Mouse (Mus musculus): ENCODE results near the gene D630045J12Rik.

The D630045J12Rik gene

GRCm38 (mm10) chr6:38087242-38088026, 166.4 kb downstream of the D630045J12Rik start:
- no peak for DNase-seq (ENCODE audit: low spot score)

- no peak for DNase-seq (ENCODE audit: low spot score)
Measured at GRCm38 (mm10) chr6:38083204-38083603, 170.6 kb downstream of the D630045J12Rik start.

- no peak for DNase-seq (ENCODE audit: low spot score)
Measured at GRCm38 (mm10) chr6:38081727-38082341, 172.0 kb downstream of the D630045J12Rik start.

- DNase-seq (ENCODE audit: low spot score), result no peak
Measured at GRCm38 (mm10) chr6:38080364-38080763, 173.4 kb downstream of the D630045J12Rik start.

DNA sequence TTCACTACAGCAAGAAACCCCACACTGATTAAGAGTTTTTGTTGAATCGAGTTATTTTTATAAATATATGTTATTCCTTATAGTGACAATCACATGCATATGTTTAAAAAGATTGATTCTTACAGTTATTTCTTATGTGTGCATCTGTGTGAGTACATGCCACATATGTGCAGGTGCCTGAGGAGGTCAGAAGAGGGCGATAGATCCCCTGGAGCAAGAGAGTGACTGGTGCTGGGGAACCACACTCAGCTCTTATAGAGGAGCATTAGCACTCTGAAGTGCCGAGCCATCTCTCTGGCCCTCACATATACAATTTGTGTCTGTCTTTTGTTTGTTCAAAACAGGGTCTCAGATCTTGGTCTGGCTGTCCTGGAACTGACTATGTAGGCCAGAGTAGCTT, 180.2 kb downstream of the D630045J12Rik start:
- no peak for DNase-seq (ENCODE audit: low spot score)

All from MN1 (cell line).